Mouse (Mus musculus): ENCODE measurements around the gene Elmsan1. TPM values are rescaled to one million over a fixed set of nuclear protein-coding genes. Genes with fewer than 3 reads are reported as not detected.

The Elmsan1 gene
- polyA plus RNA-seq, 1 experiment from 2014 or later = 7.0 TPM

DNA sequence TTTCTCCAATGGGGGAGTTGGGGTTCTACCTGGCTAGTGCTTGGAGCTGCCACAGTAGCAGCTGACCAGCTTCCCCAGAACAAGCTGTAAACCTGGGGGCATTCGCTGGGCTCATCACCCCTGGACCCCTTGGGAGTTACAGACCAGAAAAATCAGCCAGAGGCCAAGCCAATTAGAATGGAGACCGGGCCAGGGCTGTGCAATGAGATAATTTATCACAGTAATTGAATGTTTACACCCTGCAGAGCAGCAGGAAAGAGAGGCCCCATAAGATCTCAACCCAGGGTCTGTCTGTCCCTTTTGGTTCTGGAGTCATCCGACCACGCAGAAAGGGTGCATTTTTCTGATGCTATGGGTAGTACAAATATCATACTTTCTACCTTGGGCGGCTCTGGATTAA lies 26.9 kb downstream of the Elmsan1 start:
- 0 out of 2 replicates have a peak, but pooled peaks cover 5% of the 10 kb centered on the region for H3K27me3 ChIP-seq
- H3K4me1 ChIP-seq (replicated peaks) = peaks cover 90% of the 10 kb centered on the region
- H3K9ac ChIP-seq (replicated peaks) = 0 out of 2 replicates have a peak overlapping the region, but pooled peaks have one; percentile 18
- H3K36me3 ChIP-seq = peaks cover 2% of the 10 kb centered on the region; the same call in 1 of the 2 replicates
- WGBS = 10% methylated on average over 5 of the region's 5 CpGs
- H3K4me3 ChIP-seq (replicated peaks) = peak overlapping the region; percentile 78
- no peak for ATAC-seq (ENCODE audit: insufficient number of reproducible peaks, insufficient read depth, low FRiP score, low TSS enrichment, low read depth)
- no peaks in the 10 kb centered on the region for H3K9me3 ChIP-seq
- no peak overlapping the region for H3K27ac ChIP-seq
- peak overlapping the region; percentile 98 for H3K4me2 ChIP-seq

- Histone ChIP-seq H3K9ac (replicated peaks) (no peak overlapping the region), H3K4me1 (replicated peaks) (peaks cover 85% of the 10 kb centered on the region), H3K4me2 (peak overlapping the region; percentile 98), H3K27ac (no peak overlapping the region), H3K4me3 (replicated peaks) (0 out of 2 replicates have a peak overlapping the region, but pooled peaks have one; percentile 78), H3K9me3 (peaks cover 3% of the 10 kb centered on the region; the same call in 1 of the 2 replicates), H3K36me3 (peaks cover 8% of the 10 kb centered on the region), H3K27me3 (0 out of 2 replicates have a peak, but pooled peaks cover 5% of the 10 kb centered on the region)
- 33% methylated on average over 7 of the region's 7 CpGs for WGBS
- no peak for ATAC-seq (ENCODE audit: insufficient number of reproducible peaks, insufficient read depth, low FRiP score, low TSS enrichment, low read depth)
These were observed 27.5 kb downstream of the Elmsan1 start for GRCm38 (mm10) chr12:84191190-84191589.

- no peak overlapping the region for H3K27ac ChIP-seq
- no peak for ATAC-seq (ENCODE audit: insufficient number of reproducible peaks, insufficient read depth, low FRiP score, low TSS enrichment, low read depth)
- H3K4me3 ChIP-seq (replicated peaks) = 0 out of 2 replicates have a peak overlapping the region, but pooled peaks have one; percentile 78
- peaks cover 77% of the 10 kb centered on the region for H3K4me1 ChIP-seq (replicated peaks)
- peaks cover 10% of the 10 kb centered on the region for H3K36me3 ChIP-seq
- 0 out of 2 replicates have a peak, but pooled peaks cover 5% of the 10 kb centered on the region for H3K27me3 ChIP-seq
- peak overlapping the region; percentile 98 for H3K4me2 ChIP-seq
- peaks cover 3% of the 10 kb centered on the region; the same call in 1 of the 2 replicates for H3K9me3 ChIP-seq
- 22% methylated on average over 12 of the region's 15 CpGs for WGBS
- no peak overlapping the region for H3K9ac ChIP-seq (replicated peaks)
These were observed 28.4 kb downstream of the Elmsan1 start for GRCm38 (mm10) chr12:84190151-84190820.

DNA sequence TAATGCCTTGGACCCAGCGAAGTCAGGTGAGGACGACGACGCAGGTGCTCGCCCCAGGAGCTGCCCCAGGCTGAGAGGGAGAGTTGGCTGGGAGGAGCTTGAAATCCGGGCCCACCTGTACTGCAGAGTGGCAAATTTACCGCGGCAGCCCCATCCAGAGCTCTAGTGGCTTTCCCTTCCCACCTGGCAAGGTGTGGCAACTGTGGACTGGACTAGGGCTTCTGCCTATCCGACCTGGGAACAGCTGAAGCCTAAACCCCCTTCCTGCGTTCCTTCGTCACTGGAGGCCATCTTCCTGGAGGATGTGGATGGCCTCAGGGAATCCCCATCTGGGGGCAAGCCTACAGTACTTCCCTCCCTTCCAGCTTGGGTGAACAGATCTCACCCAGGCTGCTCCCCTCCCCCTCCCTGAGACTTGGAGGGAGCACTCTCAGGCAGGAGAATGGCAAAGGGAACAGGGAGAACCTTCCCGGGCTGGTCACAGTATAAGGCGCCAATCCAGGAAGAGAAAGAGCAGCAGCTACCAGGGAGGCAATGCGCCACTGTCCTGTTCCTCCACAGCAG lies 29.7 kb downstream of the Elmsan1 start:
- Histone ChIP-seq H3K27me3 (0 out of 2 replicates have a peak, but pooled peaks cover 5% of the 10 kb centered on the region), H3K4me1 (replicated peaks) (peaks cover 64% of the 10 kb centered on the region), H3K9me3 (peaks cover 3% of the 10 kb centered on the region; the same call in 1 of the 2 replicates), H3K27ac (no peak overlapping the region), H3K4me2 (no peak overlapping the region), H3K4me3 (replicated peaks) (no peak overlapping the region), H3K9ac (replicated peaks) (no peak overlapping the region), H3K36me3 (peaks cover 10% of the 10 kb centered on the region)
- 59% methylated on average over 14 of the region's 14 CpGs for WGBS
- ATAC-seq (ENCODE audit: insufficient number of reproducible peaks, insufficient read depth, low FRiP score, low TSS enrichment, low read depth) = no peak

GRCm38 (mm10) chr12:84187752-84188601 lies 30.7 kb downstream of the Elmsan1 start:
- Histone ChIP-seq H3K4me2 (0 out of 2 replicates have a peak overlapping the region, but pooled peaks have one; percentile 8), H3K9ac (replicated peaks) (peak overlapping the region; percentile 5; the same call in 1 of the 2 replicates), H3K27ac (peak overlapping the region; percentile 72)

DNA sequence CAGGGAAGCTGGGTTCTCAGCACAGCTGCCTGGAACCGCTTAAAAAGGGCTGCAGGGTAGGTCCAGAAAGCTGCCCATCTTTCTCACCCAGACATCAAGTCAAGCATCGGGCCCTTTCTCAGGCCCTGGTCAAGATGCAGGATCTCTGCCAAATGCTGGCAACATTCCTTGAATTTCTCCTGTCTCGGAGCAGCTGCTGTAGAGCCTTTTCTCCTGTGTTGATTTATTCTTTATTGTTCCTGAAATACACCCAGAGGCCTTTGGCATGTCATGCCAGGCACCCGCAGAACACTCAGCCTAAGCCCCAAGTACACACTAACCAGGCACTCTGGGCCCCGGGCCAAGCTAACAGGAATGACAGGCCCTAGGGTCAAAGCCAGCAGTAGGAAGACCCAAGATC lies 31.7 kb downstream of the Elmsan1 start:
- H3K4me3 ChIP-seq (replicated peaks) = no peak overlapping the region
- no peak for ATAC-seq (ENCODE audit: insufficient number of reproducible peaks, insufficient read depth, low FRiP score, low TSS enrichment, low read depth)
- peaks cover 10% of the 10 kb centered on the region for H3K36me3 ChIP-seq
- peaks cover 55% of the 10 kb centered on the region for H3K4me1 ChIP-seq (replicated peaks)
- peaks cover 3% of the 10 kb centered on the region; the same call in 1 of the 2 replicates for H3K9me3 ChIP-seq
- H3K4me2 ChIP-seq = no peak overlapping the region
- peak overlapping the region; percentile 57; the same call in 1 of the 2 replicates for H3K27ac ChIP-seq
- H3K27me3 ChIP-seq = 0 out of 2 replicates have a peak, but pooled peaks cover 5% of the 10 kb centered on the region
- WGBS = 89% methylated on average over 5 of the region's 5 CpGs
- 0 out of 2 replicates have a peak overlapping the region, but pooled peaks have one; percentile 6 for H3K9ac ChIP-seq (replicated peaks)

More at GRCm38 (mm10) chr12:84187752-84188601, 30.7 kb downstream of the Elmsan1 start:
- peaks cover 10% of the 10 kb centered on the region for H3K36me3 ChIP-seq
- peaks cover 3% of the 10 kb centered on the region; the same call in 1 of the 2 replicates for H3K9me3 ChIP-seq
- WGBS = 50% methylated on average over 15 of the region's 15 CpGs
- peaks cover 61% of the 10 kb centered on the region for H3K4me1 ChIP-seq (replicated peaks)
- 0 out of 2 replicates have a peak, but pooled peaks cover 5% of the 10 kb centered on the region for H3K27me3 ChIP-seq
- ATAC-seq (ENCODE audit: insufficient number of reproducible peaks, insufficient read depth, low FRiP score, low TSS enrichment, low read depth) = no peak
- no peak overlapping the region for H3K4me3 ChIP-seq (replicated peaks)

DNA sequence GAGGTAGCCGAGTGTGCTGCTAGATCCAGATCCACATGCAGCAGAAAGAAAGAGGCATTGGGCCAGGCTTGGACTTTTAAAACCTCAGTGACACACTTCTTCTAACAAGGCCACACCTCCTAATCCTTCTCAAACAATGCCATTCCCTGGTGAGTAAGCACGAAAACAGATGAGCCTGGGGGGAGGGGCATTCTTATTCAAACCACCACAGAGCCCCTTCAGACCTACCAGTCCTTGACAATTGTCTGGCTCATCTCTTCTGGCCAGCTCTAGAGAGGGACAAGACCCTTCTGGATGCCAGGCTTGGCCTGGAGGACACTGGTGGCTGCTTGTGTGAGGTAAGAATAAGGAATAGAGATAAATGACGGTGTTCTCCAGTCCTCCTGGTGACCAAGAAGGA lies 32.1 kb downstream of the Elmsan1 start:
- Histone ChIP-seq H3K27ac (no peak overlapping the region; the same call in 1 of the 2 replicates), H3K27me3 (0 out of 2 replicates have a peak, but pooled peaks cover 5% of the 10 kb centered on the region), H3K4me1 (replicated peaks) (peaks cover 55% of the 10 kb centered on the region), H3K4me2 (no peak overlapping the region), H3K36me3 (peaks cover 10% of the 10 kb centered on the region), H3K9ac (replicated peaks) (no peak overlapping the region), H3K9me3 (peaks cover 3% of the 10 kb centered on the region; the same call in 1 of the 2 replicates), H3K4me3 (replicated peaks) (no peak overlapping the region)
- WGBS = 94% methylated on average over 3 of the region's 3 CpGs
- ATAC-seq (ENCODE audit: insufficient number of reproducible peaks, insufficient read depth, low FRiP score, low TSS enrichment, low read depth) = no peak

- H3K9ac ChIP-seq (replicated peaks) = no peak overlapping the region
- no peak overlapping the region for H3K4me2 ChIP-seq
- H3K9me3 ChIP-seq = peaks cover 3% of the 10 kb centered on the region; the same call in 1 of the 2 replicates
- 72% methylated on average over 6 of the region's 6 CpGs for WGBS
- peaks cover 10% of the 10 kb centered on the region for H3K36me3 ChIP-seq
- ATAC-seq (ENCODE audit: insufficient number of reproducible peaks, insufficient read depth, low FRiP score, low TSS enrichment, low read depth) = no peak
- H3K27me3 ChIP-seq = 0 out of 2 replicates have a peak, but pooled peaks cover 5% of the 10 kb centered on the region
- H3K27ac ChIP-seq = no peak overlapping the region
- H3K4me3 ChIP-seq (replicated peaks) = no peak overlapping the region
- peaks cover 55% of the 10 kb centered on the region for H3K4me1 ChIP-seq (replicated peaks)
These were observed 33.1 kb downstream of the Elmsan1 start for GRCm38 (mm10) chr12:84185547-84185946.

- ATAC-seq (ENCODE audit: insufficient number of reproducible peaks, insufficient read depth, low FRiP score, low TSS enrichment, low read depth) = no peak
- Histone ChIP-seq H3K4me2 (no peak overlapping the region), H3K4me3 (replicated peaks) (no peak overlapping the region), H3K27ac (no peak overlapping the region), H3K4me1 (replicated peaks) (peaks cover 55% of the 10 kb centered on the region), H3K36me3 (peaks cover 10% of the 10 kb centered on the region), H3K27me3 (0 out of 2 replicates have a peak, but pooled peaks cover 3% of the 10 kb centered on the region), H3K9ac (replicated peaks) (no peak overlapping the region), H3K9me3 (peaks cover 3% of the 10 kb centered on the region; the same call in 1 of the 2 replicates)
- 96% methylated on average over 5 of the region's 5 CpGs for WGBS
These were observed 33.7 kb downstream of the Elmsan1 start for GRCm38 (mm10) chr12:84184979-84185378.

DNA sequence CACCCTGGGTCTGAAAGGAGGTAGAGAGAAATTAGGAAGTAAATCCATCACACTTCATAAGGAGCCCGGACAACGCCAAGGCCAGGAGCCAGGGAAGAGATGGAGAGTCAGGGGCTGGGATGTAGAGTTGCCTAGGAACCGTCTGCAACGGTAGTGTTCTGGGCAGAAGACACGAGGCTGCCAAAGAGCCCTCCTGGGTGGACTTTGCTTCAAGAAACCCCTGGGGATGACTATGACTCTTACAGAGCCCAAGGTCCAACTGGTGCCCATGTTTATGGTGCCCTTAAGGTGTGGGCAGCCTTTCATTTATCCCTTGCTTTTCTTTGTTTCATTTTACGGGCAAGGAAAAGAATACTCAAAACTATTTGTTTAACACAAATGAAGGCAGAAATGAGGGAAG lies 36.7 kb downstream of the Elmsan1 start:
- no peak for ATAC-seq (ENCODE audit: insufficient number of reproducible peaks, insufficient read depth, low FRiP score, low TSS enrichment, low read depth)
- no peak overlapping the region for H3K4me2 ChIP-seq
- H3K9ac ChIP-seq (replicated peaks) = no peak overlapping the region
- H3K27ac ChIP-seq = no peak overlapping the region
- WGBS = 62% methylated on average over 6 of the region's 6 CpGs
- H3K9me3 ChIP-seq = peaks cover 3% of the 10 kb centered on the region; the same call in 1 of the 2 replicates
- H3K36me3 ChIP-seq = peaks cover 10% of the 10 kb centered on the region
- H3K4me3 ChIP-seq (replicated peaks) = no peak overlapping the region
- no peaks in the 10 kb centered on the region for H3K27me3 ChIP-seq
- peaks cover 54% of the 10 kb centered on the region for H3K4me1 ChIP-seq (replicated peaks)

All from limb, embryonic 12.5 days (tissue).